Mouse (Mus musculus): ENCODE measurements around the gene Aqr.

Aqr gene

DNA sequence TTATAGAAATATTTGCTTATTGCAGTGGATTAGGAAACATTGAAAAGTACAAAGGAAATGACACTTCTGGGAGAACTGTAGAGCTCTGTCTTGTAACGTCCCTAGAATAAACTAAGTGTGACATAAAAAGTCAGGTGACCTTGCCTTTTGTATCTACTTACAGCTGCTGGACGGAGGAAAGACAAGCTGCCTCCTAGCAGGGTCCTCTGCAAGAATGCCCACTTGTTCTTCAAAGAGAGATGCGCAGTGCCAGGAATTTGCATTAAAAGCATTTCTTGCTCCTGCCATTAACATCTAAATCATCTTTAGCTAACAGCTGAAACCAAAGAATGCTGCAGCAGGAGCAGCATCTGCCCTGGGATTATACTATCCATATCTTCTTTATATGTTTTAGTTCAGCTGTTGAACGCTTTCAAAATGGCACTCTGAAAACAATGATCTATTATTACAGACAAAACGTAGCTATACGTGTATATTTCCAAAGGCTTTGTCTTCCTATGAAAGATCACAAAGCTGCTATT lies 126.7 kb downstream of the Aqr start:
- DNase-seq (ENCODE audit: low spot score): no peak

DNA sequence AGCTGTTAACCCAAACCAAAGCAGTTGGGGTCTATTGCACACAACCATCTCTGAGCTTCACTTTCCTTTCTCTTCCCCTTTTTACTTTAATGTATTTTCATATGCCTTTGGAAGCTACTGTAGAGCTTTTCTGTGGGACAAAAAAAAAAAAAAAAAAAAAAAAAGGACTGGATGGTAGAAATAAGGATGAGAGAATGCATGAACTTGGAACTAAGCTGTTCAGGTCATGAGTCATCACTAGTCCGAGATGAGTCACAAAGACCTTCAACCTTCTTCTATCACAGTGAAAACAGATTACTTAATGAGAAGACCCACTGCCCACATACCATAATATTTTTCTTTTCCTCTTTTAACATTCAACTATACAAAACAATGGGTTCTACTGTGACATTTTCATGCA lies 127.2 kb downstream of the Aqr start:
- DNase-seq (ENCODE audit: low spot score): no peak

DNA sequence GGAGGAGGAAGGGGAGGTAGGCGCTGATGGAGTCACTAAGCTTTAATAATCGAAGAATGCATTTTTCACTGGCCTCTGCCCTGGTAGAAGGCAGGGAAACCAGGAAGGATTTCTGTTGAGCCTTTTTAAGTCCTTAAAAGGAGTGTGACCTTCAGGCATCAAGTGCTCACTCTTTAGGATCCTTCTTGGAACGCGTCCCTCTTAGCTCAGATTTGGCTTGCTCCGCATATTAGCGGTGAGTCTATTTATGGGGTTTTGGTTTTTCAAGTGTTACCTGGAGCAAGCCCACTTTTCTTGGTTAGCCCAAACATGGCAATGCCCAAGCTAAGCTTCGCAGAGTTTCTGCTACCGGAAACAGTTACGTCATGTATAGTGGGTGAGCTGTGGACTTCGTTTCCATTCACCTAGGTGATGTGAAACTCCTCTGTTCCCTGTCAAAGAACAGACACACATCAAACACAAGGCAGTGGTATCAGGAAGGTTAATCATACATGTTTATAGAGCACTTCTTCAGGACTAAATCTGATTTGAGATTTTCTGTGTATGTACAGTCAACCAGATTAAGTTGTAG lies 128.5 kb downstream of the Aqr start:
- DNase-seq (ENCODE audit: low spot score): no peak

DNA sequence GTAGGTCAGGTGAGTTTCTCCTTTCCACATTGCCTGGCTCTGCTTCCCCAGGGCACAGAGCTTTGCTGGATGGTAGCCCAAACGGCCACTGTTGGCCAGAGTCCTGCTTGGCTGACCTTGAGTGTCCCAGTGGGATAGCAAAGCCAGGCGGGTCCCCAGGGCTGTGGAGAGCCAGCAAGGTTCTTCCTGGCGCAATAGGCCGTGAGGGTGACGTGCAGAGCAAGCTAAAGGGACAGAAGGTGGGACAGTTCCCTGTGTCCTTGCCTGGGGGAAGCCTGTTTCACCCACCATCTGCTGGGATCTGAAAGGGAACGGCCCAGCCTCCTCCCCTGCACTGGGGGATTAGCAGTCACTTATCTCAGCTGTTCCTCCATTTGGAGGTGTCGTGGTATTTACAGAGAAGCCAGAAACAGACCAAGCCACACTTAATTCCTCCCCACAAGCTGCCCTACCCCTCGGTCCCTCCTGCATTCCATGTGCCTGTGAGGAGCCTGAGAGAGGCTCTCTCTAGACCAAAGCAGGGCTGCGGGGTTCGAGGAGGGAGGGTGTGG lies 129.4 kb downstream of the Aqr start:
- DNase-seq (ENCODE audit: low spot score): no peak

DNA sequence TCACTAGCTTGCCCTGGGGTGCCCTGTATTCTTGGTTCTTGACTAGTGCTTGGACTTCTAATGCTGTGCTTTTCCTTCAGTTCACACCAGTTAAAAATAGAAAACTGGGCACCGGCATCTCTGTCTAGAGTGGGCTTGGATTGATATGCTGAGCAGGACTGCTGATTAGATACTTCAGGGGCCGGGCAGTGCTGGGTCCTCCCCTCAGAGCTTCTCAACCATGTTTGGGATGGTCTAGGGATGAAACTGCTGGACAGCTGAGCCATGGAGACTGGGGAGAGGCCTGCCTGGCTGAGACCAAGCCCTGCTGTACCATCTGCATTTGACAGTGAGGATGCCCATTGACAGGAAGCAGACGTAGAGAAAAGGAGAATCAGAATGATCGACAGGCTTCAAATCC lies 132.7 kb downstream of the Aqr start:
- no peak for DNase-seq (ENCODE audit: low spot score)

DNA sequence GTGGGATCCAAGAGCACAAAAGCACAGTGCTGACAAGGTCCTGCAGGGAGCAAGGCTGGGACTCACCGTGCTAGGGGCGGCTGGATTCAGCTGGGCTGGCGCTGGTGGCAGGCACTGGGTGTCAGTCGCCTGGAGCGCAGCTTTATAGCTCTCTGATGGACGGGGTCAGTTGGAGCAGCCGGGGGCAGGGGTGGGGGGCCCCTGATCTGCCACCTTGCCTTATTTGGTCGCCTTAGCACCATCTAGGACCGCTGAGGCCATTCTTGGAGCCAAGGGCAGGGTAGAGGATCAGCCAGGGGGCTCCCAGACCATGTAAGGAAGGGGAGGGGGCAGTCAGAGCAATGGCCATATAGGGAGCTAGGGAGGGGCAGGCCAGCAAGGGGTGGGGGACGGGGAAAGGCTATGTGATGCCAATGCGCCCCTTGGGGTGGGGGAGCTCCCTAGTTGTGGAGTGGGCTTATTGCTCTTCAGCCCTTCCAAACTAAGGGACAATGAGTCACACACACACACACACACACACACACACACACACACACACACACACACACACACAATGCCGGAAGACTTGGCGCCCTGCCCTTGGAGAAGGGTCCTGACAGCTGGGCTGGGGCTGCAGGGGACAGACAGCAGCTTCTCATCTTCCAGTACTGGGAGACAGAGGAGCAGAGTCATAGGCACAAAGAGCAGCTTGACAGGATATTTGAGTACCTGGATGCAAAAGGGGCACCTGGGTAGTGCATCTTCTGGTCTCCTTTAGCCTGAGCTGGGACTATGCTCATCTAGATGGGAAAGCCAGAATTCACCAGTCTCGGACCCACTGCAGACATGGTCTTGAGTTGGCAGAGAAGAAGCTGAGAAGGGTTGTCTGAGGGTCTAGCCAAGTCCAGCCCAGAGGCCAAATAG lies 133.9 kb downstream of the Aqr start, which contains the start of gene Actc1:
TSS of gene Actc1 (minus strand) at position 853 of the 903 bp plus-strand sequence.
- no peak for DNase-seq (ENCODE audit: low spot score)

DNA sequence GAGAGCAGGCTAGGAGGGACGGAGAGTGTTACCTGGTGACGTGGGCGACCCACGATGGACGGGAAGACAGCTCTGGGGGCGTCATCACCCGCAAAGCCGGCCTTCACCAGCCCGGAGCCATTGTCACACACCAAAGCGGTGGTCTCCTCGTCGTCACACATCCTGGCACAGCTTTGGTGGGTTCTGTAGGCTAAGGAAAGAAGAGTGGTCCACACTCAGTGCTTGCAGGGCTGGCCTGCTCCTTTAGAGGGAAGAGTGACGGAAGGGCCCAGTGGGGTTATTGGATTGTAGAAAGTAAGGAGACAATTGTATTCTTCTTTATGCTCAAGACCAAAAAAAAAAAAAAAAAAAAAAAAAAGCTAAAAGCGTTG lies 135.0 kb downstream of the Aqr start:
- DNase-seq (ENCODE audit: low spot score): no peak

Data from urinary bladder, postnatal 10 days (tissue).